In genomic region chr3:153689793-153690291, GRCm38 (mm10) we compare ENCODE assay signal across 8 mouse cellular contexts. TPM values are rescaled to one million over a fixed set of nuclear protein-coding genes. Genes with fewer than 3 reads are reported as not detected.
DNase-seq lines count a peak whose midpoint lies in the region; ATAC-seq and TF ChIP-seq lines count a peak whose summit lies in the region.

No protein-coding gene starts in this region.

- peak; percentile 8 for DNase-seq in NIH3T3 (ENCODE audit: low read depth)
- DNase-seq in heart, postnatal 0 days (ENCODE audit: low spot score): peak; percentile 56
- peak; percentile 72 for DNase-seq in liver, embryonic 11.5 days (ENCODE audit: low spot score)
- no peak for DNase-seq in cerebellum, postnatal 14 days
- no peak for DNase-seq in testis, postnatal 14 days (ENCODE audit: low spot score)
- no peak for DNase-seq in right cerebral cortex, adult 2 months (ENCODE audit: low spot score in 2 of 2)
- DNase-seq in T-cell, adult 2 months (ENCODE audit: low spot score): no peak

- H3K27ac ChIP-seq in bone marrow, adult 2 months (ENCODE audit: control insufficient read depth, insufficient read depth, low read depth, low read length, poor library complexity): peak overlapping the region; percentile 25
- H3K27ac ChIP-seq in heart, postnatal 0 days (ENCODE audit: low read depth): peak overlapping the region; percentile 14; the same call in 1 of the 2 replicates
- H3K27ac ChIP-seq in liver, embryonic 11.5 days (ENCODE audit: low read depth, low read length): peak overlapping the region; percentile 78

- no peaks in the 10 kb centered on the region for H3K36me3 ChIP-seq in heart, postnatal 0 days (replicated peaks; ENCODE audit: control insufficient read depth, insufficient read depth, low read length)
- no peaks in the 10 kb centered on the region for H3K36me3 ChIP-seq in liver, embryonic 11.5 days (ENCODE audit: control insufficient read depth, insufficient read depth, low read length)

- peaks cover 3% of the 10 kb centered on the region for H3K4me1 ChIP-seq in bone marrow, adult 2 months (ENCODE audit: control insufficient read depth, insufficient read depth, low read length)
- H3K4me1 ChIP-seq in heart, postnatal 0 days (ENCODE audit: control insufficient read depth, insufficient read depth): peaks cover 35% of the 10 kb centered on the region
- H3K4me1 ChIP-seq in liver, embryonic 11.5 days (replicated peaks; ENCODE audit: control insufficient read depth, insufficient read depth, low read length): peaks cover 54% of the 10 kb centered on the region

- no peak for TF ChIP-seq EP300 in heart, postnatal 0 days (IDR thresholded peaks at IDR 0.05; ENCODE audit: low read depth)

- ATAC-seq in heart, postnatal 0 days (ENCODE audit: insufficient read depth, low read depth): peak; percentile 68
- peak; percentile 98 for ATAC-seq in liver, embryonic 11.5 days (replicated peaks; ENCODE audit: low FRiP score)

- H3K4me3 ChIP-seq in bone marrow, adult 2 months (replicated peaks; ENCODE audit: control insufficient read depth, low read depth, low read length): no peak overlapping the region
- 0 out of 2 replicates have a peak overlapping the region, but pooled peaks have one; percentile 19 for H3K4me3 ChIP-seq in heart, postnatal 0 days (ENCODE audit: low read depth, low read length)
- H3K4me3 ChIP-seq in liver, embryonic 11.5 days (ENCODE audit: low read depth, low read length): peak overlapping the region; percentile 11; the same call in 1 of the 2 replicates

- H3K4me2 ChIP-seq in heart, postnatal 0 days (ENCODE audit: low read depth, low read length): peak overlapping the region; percentile 49
- H3K4me2 ChIP-seq in liver, embryonic 11.5 days: peak overlapping the region; percentile 68

- TF ChIP-seq CTCF in bone marrow, adult 2 months (IDR thresholded peaks at IDR 0.05; ENCODE audit: control insufficient read depth, insufficient read depth, low read length): no peak
- TF ChIP-seq CTCF in heart, postnatal 0 days (IDR thresholded peaks at IDR 0.05; ENCODE audit: low read depth): no peak

- H3K27me3 ChIP-seq in heart, postnatal 0 days (ENCODE audit: control insufficient read depth, insufficient read depth, low read length): no peaks in the 10 kb centered on the region
- no peaks in the 10 kb centered on the region for H3K27me3 ChIP-seq in liver, embryonic 11.5 days (replicated peaks; ENCODE audit: control insufficient read depth, insufficient read depth, low read length)

- no peaks in the 10 kb centered on the region for H3K9me3 ChIP-seq in heart, postnatal 0 days (replicated peaks; ENCODE audit: control insufficient read depth, low read length)
- H3K9me3 ChIP-seq in liver, embryonic 11.5 days (ENCODE audit: control insufficient read depth, low read length): no peaks in the 10 kb centered on the region

- 45% methylated on average over 11 of the region's 11 CpGs for WGBS in bone marrow, adult 2 months
- 16% methylated on average over 11 of the region's 11 CpGs for WGBS in heart, postnatal 0 days
- WGBS in liver, embryonic 11.5 days: 34% methylated on average over 11 of the region's 11 CpGs

- no peak for TF ChIP-seq POLR2A in bone marrow, adult 2 months (IDR thresholded peaks at IDR 0.05; ENCODE audit: borderline replicate concordance, control insufficient read depth, low read depth, low read length)

- no peak overlapping the region for H3K9ac ChIP-seq in heart, postnatal 0 days (replicated peaks; ENCODE audit: low read depth, low read length)
- peak overlapping the region; percentile 54 for H3K9ac ChIP-seq in liver, embryonic 11.5 days (ENCODE audit: low read depth, low read length)

RNA-seq across cellular contexts. Expression of gene St6galnac3, which starts 35.1 kb away (rescaled TPM):
- 13.6 and 14.4 TPM in 2 replicates for polyA plus RNA-seq in bone marrow, adult 2 months (2011; ENCODE audit: insufficient read depth, insufficient read length, low replicate concordance, missing spikeins)
- 15.2 and 22.5 TPM in 2 replicates for total RNA-seq in heart, postnatal 0 days (2014; rRNA removed; ENCODE audit: low replicate concordance)
- 9.7 and 10.5 TPM in 2 replicates for polyA plus RNA-seq in heart, postnatal 0 days (2015; fragmentation: Nextera tagmentation; extraction: Ambion mirVana)
- polyA plus RNA-seq in liver, embryonic 11.5 days (2014; fragmentation: Nextera tagmentation; extraction: Ambion mirVana): 21.8 and 27.2 TPM in 2 replicates

Comparison
In these comparisons a context has a peak if more than half of its experiments do, and no peak if none do; other contexts are left out.
1. DNase-seq: peak in NIH3T3 (single experiment), heart, postnatal 0 days (single experiment) and liver, embryonic 11.5 days (single experiment); none in cerebellum, postnatal 14 days (0 of 2), testis, postnatal 14 days (single experiment), right cerebral cortex, adult 2 months (0 of 2) and T-cell, adult 2 months (single experiment).
2. H3K27ac ChIP-seq: peak in every context shown above with its lines; median percentile 78 in liver, embryonic 11.5 days; 25 in bone marrow, adult 2 months; 14 in heart, postnatal 0 days.